Mouse (Mus musculus): Measurements from ENCODE around the gene Sp100.
"Not testable (repeated sequence)": the region's sequence is repeated elsewhere in the genome, so short reads cannot be mapped to it uniquely, and the experiment has no call there.

Sp100 gene

GRCm38 (mm10) chr1:85649881-85650280 lies at the start of gene Sp100:
Gene Sp100, plus strand, starts transcription at chr1:85649988.
- DNase-seq (ENCODE audit: extremely low read depth, insufficient read length, low spot score), result peak; percentile 46

- DNase-seq (ENCODE audit: extremely low read depth, insufficient read length, low spot score), result not testable (repeated sequence)
These were observed 49.7 kb upstream of the Sp100 start, which contains the start of gene Sp140 for GRCm38 (mm10) chr1:85600078-85600477. Gene Sp140, plus strand, starts transcription at chr1:85600378.

- peak; percentile 44 for DNase-seq (ENCODE audit: extremely low read depth, insufficient read length, low spot score)
These were observed 49.0 kb upstream of the Sp100 start for GRCm38 (mm10) chr1:85600794-85601193.

DNA sequence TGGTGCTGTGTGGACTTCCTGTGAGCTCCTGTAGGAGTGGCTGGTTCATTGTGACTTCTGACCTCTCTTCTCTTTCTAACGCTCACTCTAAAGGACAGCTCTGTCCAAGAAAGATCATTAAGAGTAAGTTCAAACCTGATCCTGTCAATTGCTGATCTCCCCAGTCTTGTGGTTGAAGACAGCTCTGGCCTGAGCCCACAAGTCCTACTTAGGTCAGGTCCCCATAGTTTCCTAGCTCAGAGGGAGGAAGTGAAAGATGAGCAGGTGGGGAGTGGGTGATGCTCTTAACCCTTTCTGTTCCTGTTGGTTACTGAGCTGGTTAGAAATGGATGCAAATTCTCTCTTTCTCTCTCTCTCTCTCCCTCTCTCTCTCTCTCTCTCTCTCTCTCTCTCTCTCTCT lies 45.4 kb upstream of the Sp100 start:
- DNase-seq (ENCODE audit: extremely low read depth, insufficient read length, low spot score), result not testable (repeated sequence)

DNA sequence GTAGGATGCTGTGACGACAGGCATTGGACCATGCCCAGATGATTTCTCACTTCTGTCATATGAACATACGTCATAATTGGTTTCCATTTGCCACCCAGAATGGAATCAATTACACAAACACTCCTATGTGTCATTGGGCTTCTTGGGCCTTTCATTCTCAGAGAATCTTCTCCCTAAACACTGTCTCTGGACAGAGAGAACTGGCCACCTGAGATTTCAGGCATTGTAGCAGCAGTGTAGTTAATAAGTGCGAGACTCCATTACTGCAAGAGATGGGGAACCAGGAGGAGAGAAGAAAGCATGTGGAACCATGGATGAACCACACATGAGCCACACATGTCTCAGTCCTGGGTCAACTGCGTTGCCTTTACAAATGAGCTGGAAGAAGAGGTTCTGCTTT lies 41.4 kb upstream of the Sp100 start:
- DNase-seq (ENCODE audit: extremely low read depth, insufficient read length, low spot score), result not testable (repeated sequence)

DNA sequence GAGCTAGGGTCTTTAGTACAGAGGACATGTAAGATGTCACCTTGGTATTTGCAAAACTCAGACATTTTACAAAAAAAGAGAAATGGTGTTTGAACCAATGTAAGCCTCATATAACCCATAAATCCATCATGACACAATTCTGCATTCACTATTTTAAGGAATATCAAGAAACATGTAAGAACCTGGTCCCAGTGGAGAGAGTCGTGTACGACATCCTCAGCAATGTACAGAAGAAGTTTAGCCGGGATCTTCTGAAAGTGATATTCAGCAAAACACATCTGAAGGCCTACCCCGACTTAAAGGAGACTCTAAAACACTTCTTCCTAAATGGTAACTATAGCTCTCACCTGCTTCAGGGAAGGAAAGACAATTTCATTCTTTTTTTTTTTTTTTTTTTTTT lies 39.2 kb upstream of the Sp100 start:
- DNase-seq (ENCODE audit: extremely low read depth, insufficient read length, low spot score), result not testable (repeated sequence)

DNA sequence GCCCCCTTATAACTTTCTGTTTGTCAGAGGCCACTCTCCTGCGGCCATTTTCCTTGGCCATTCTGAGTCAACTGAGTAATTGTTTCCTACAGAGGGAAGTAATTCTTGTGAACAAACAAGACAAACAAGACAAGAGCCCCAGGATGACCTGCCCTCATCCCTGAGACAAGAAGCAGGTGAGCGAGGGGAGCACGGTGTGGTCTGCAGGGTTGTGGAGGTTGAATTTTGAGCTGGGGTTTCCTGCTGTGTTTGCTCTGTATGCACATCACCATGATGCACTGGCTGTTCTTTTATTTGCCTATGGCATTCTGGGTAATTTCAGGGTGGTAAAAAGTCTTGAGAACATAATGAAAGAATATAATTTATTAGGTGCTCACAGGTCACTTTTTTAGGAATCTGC lies 34.7 kb upstream of the Sp100 start:
- not testable (repeated sequence) for DNase-seq (ENCODE audit: extremely low read depth, insufficient read length, low spot score)

- not testable (repeated sequence) for DNase-seq (ENCODE audit: extremely low read depth, insufficient read length, low spot score)
These were observed 34.0 kb upstream of the Sp100 start for GRCm38 (mm10) chr1:85615819-85616218.

- DNase-seq (ENCODE audit: extremely low read depth, insufficient read length, low spot score), result not testable (repeated sequence)
These were observed 32.6 kb upstream of the Sp100 start for GRCm38 (mm10) chr1:85617161-85617560.

DNA sequence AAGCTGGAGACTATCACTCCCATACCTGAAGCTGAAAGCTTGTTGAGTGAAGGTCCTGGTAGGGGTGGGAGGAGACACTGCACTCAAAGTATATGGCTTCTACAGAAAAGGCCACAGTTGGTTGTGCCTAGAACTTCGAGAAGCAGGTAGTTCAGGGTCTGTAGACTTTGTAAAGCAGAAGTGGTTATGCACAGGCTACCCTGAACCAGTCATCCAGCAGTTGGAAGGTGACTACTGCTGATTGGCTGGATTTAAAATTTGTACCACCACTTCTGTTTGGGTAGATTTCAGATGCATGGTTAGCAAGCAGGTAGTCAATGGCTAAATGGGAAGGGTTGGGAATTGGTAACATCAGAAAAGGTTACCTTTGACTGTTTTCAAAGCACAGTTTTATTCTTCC lies 31.1 kb upstream of the Sp100 start:
- DNase-seq (ENCODE audit: extremely low read depth, insufficient read length, low spot score), result not testable (repeated sequence)

DNA sequence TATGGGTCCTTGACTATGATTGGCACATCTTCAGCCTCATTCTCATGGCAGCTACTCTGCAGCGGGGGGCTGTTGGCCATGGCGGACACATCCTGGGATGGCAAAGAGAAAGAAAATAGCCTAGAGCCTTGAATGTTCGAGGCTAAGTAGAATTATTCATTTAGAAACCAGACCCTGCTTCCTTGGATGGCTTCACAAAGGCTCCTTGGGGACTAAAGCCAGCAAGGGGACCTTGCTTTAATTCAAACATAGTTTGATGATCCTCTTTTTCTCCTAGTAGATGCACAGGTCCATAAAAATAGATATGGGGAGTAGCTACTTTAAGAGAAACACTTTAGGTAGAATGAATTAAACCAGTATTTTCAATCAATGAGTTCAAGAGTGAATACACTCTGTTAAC lies 12.9 kb upstream of the Sp100 start:
- not testable (repeated sequence) for DNase-seq (ENCODE audit: extremely low read depth, insufficient read length, low spot score)

DNA sequence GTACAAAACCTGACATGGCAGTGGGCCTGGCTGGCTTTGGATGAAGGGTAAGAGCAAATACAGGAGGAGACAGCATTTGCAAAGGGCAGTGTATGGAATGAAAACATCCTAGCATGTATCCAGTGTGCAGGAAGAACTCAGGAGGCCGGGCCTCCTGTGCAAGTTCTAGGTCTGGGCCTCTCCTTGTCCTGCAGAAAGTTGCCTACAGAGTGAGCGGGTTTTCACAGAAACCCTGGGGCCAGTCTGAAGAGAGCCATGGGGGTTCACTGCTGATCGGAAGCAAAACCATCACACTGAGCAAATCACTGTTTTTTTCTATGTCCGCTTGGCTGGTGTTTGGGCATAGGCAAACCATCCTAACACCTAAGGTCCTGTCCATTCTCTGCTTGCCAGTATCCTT lies 11.6 kb upstream of the Sp100 start:
- DNase-seq (ENCODE audit: extremely low read depth, insufficient read length, low spot score), result not testable (repeated sequence)

- DNase-seq (ENCODE audit: extremely low read depth, insufficient read length, low spot score), result not testable (repeated sequence)
These were observed 736 bp downstream of the Sp100 start for GRCm38 (mm10) chr1:85650524-85650923.

DNA sequence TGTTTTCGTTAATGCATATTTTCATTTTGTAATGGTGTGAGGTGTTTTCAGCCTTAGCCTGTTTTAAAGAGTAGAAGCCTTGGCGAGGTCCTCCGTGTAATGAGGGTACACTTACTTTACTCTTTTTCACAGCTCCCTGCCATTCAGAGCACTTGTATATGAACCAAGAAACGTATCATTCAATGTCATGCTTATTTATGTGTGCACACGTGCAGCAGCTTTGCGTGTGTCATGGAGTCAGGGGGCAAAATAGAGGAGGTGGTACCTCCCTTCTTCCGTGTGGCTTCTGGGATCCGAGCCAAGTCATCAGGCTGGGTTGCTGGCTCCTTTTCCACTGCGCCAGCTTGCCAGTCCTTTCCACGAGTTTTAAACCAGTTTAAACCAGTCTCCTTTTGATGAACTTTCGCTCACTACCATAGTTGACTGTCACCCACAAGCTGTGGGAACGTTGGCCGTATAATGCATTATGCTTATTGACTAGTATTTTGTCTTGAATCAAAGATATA lies 2.0 kb downstream of the Sp100 start:
- DNase-seq (ENCODE audit: extremely low read depth, insufficient read length, low spot score), result not testable (repeated sequence)

GRCm38 (mm10) chr1:85657211-85657610 lies 7.4 kb downstream of the Sp100 start:
- DNase-seq (ENCODE audit: extremely low read depth, insufficient read length, low spot score), result not testable (repeated sequence)

DNA sequence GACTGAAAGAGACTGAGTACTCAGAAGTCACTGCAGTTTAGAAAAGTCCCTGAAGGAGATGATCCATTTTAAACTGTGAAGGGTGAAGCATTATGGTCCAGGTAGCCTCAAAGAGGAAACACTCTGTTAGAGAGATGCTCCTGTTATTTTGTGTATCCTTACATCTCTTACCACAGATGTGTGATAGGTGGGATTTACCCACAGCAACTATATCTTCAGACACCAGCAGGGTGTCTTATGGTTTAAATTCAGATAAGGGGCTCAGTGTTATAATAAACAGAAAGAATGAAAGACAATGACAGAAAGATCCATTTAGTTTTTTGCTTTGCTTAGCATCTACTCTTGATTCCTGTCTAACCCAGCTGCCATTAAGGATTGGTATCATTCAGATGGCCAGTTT lies 14.5 kb downstream of the Sp100 start:
- DNase-seq (ENCODE audit: extremely low read depth, insufficient read length, low spot score), result no peak

GRCm38 (mm10) chr1:85680226-85680625 lies 30.4 kb downstream of the Sp100 start:
- DNase-seq (ENCODE audit: extremely low read depth, insufficient read length, low spot score), result no peak

- DNase-seq (ENCODE audit: extremely low read depth, insufficient read length, low spot score), result no peak
These were observed 36.9 kb downstream of the Sp100 start for GRCm38 (mm10) chr1:85686666-85687065.

DNA sequence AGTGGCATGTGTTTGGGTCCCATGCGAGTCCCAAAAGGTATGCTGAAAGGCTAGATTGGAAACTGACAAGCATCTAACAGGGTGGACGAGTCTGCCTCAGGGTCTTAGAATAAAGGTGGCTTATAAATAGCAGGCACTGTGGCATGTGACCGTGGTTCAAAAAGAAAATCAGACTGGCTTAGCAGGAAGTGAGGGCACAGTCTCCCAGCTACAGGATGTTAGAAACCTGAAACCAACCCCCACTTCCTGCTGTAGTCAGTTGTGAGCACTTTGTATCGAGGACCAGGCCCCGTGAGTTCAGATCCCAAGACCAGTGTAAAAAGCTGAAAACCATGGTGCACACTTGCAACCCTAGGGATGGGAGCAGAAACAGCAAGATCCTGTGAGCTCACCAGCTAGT lies 37.6 kb downstream of the Sp100 start:
- DNase-seq (ENCODE audit: extremely low read depth, insufficient read length, low spot score), result no peak

GRCm38 (mm10) chr1:85690544-85690943 lies 40.8 kb downstream of the Sp100 start:
- no peak for DNase-seq (ENCODE audit: extremely low read depth, insufficient read length, low spot score)

DNA sequence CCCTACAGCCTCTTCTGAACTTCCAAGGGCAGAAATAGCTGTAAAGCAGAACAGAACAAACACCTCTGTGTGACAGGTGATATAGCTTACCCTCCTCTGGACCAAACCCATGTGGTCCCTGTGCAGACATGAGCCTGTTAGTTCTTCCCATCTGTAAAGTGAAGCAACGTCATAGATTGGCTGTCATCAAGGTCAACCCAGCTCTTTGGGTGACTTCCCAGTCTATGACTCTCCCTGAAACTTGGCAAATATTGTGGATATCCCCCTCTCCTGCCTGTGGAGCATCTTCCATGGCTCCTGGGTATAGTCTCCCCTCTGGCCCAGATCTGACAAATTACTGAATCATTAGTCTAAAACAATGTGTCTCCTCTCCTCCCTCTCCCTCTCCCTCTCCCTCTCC lies 42.5 kb downstream of the Sp100 start:
- no peak for DNase-seq (ENCODE audit: extremely low read depth, insufficient read length, low spot score)

GRCm38 (mm10) chr1:85693280-85693679 lies 43.5 kb downstream of the Sp100 start:
- DNase-seq (ENCODE audit: extremely low read depth, insufficient read length, low spot score), result no peak

GRCm38 (mm10) chr1:85695646-85696045 lies 45.9 kb downstream of the Sp100 start:
- DNase-seq (ENCODE audit: extremely low read depth, insufficient read length, low spot score), result no peak
